Mouse (Mus musculus) hindbrain, embryonic 11.5 days (tissue): ENCODE data around the gene Clec16a. TPM values are rescaled to one million over a fixed set of nuclear protein-coding genes. Genes with fewer than 3 reads are reported as not detected.

ENCODE experiments used
- ATAC-seq: fragments of 200-750 bp; cut with Nextera tagmentation; 2 replicates; pipeline ENCODE4 v1.8.0; 2017; ENCODE audit warnings: mild to moderate bottlenecking, moderate TSS enrichment, moderate library complexity; ENCODE audit not compliant: low FRiP score
- DNase-seq: peaks from one replicate; pipeline ENCODE4 v3.0.0-alpha.2; 2015; ENCODE audit warnings: low spot score
- H3K27ac ChIP-seq: fragments of 300-500 bp; sonication (generic); 2 replicates; pipeline ENCODE4 v1.5.1; 2014; ENCODE audit warnings: mild to moderate bottlenecking, low read depth, low read length
- H3K27me3 ChIP-seq: fragments of 300-500 bp; sonication (generic); 2 replicates; pipeline ENCODE4 v1.6.1; 2014; ENCODE audit warnings: mild to moderate bottlenecking, low read length, moderate library complexity, mixed read lengths; ENCODE audit not compliant: control insufficient read depth, insufficient read depth
- H3K36me3 ChIP-seq: fragments of 300-500 bp; sonication (generic); 2 replicates; pipeline ENCODE4 v1.6.1; 2014; ENCODE audit warnings: mild to moderate bottlenecking, low read length, moderate library complexity, mixed read lengths; ENCODE audit not compliant: control insufficient read depth, insufficient read depth
- H3K4me1 ChIP-seq: fragments of 300-500 bp; sonication (generic); replicated peaks from 2 replicates; pipeline ENCODE4 v1.6.1; 2014; ENCODE audit warnings: low read length, mixed read lengths; ENCODE audit not compliant: control insufficient read depth, insufficient read depth
- H3K4me2 ChIP-seq: fragments of 300-500 bp; sonication (generic); replicated peaks from 2 replicates; pipeline ENCODE4 v1.6.1; 2014; ENCODE audit warnings: mild to moderate bottlenecking, low read depth, low read length
- H3K4me3 ChIP-seq: fragments of 300-500 bp; sonication (generic); 2 replicates; pipeline ENCODE4 v1.5.1; 2014; ENCODE audit warnings: low read depth, low read length
- H3K9ac ChIP-seq: fragments of 300-500 bp; sonication (generic); 2 replicates; pipeline ENCODE4 v1.6.1; 2014; ENCODE audit warnings: low read depth, low read length
- H3K9me3 ChIP-seq: fragments of 300-500 bp; sonication (generic); 2 replicates; pipeline ENCODE4 v1.6.1; 2016; ENCODE audit warnings: low read length; ENCODE audit not compliant: control insufficient read depth
- WGBS: fragments of 180-500 bp; shearing (Covaris S2); extraction: QIAGEN DNeasy Blood & Tissue Kit; methylation state at CpG from one replicate; pipeline ENCODE4 v1.1.7; 2014; 5-methylcytosine and 5-hydroxymethylcytosine counted together
- polyA plus RNA-seq: library from polyadenylated mRNA; unstranded; fragments of >200 nt; fragmentation: Nextera tagmentation; extraction: Ambion mirVana; gene quantifications from 2 replicates; pipeline ENCODE4 v1.2.1, GENCODE M21; 2014

Clec16a gene
- polyA plus RNA-seq, 1 experiment from 2014 or later: 55.7 TPM

DNA sequence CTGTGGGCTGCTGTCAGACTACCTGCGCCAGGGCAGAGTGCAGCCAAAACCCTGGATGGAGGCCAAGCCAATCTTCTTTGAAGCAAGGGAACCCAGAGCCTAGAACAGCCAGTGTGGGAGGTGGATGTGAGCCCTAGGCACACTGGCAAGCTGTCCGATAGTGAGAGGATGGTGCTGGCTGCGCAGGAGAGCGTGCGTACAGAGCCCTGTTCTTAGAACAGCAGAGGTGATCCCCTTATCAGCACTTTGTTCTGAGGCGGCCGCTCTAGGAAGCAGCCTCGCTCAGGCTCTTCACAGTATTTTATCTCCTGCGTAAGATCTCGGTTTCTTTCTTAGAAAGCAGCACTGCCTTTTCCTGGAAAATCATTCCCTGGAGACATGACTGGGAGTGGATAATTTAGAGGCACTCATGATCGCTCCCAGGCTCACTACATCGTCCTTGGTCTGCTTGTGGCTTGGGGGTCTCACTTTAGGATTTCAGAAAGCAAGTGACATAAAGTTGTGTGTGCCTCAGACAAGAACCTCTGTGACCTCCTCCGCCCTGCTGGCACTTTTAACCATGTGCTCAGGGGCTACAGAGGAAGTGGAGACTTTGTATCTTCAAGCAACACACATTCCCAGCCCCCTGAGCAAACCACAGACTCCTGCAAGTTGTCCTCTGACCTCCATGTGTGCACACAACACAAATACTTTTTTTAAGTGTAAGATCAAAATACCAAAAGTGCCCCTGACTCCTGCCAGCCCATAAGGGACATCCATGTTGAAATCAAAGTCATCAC is 94.2 kb downstream of the Clec16a start:
- H3K27ac ChIP-seq: no peak overlapping the region
- H3K9ac ChIP-seq: no peak overlapping the region
- DNase-seq (no peak), ATAC-seq (no peak)
- no peak overlapping the region for H3K4me2 ChIP-seq
- no peaks in the 10 kb centered on the region for H3K27me3 ChIP-seq
- H3K4me1 ChIP-seq: no peaks in the 10 kb centered on the region
- H3K4me3 ChIP-seq: no peak overlapping the region
- WGBS: 85% methylated on average over 13 of the region's 13 CpGs
- no peaks in the 10 kb centered on the region for H3K36me3 ChIP-seq
- no peaks in the 10 kb centered on the region for H3K9me3 ChIP-seq

DNA sequence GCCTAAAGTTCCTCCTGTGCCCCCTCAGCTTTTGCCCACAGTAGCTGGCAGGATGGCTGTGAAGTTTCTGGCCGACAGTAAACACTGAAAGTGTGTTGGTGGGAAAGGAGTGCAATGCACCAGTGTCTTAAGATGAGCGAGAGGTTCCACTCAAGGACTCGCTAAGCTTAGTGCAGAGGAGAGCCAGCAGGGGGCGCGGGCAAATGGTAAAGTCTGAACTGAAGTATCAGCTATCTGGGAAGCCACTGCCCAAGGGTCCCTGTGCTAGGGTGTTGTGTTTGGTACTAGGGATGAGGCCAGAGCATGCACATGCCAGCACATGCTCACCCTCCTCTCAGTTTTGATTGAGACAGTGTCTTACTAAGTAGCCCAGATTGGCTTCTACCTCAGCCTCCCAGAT is 94.9 kb downstream of the Clec16a start:
- H3K4me1 ChIP-seq: no peaks in the 10 kb centered on the region

GRCm38 (mm10) chr16:10641146-10641545 is 96.0 kb downstream of the Clec16a start:
- Histone ChIP-seq H3K36me3 (no peaks in the 10 kb centered on the region), H3K27ac (no peak overlapping the region), H3K4me1 (no peaks in the 10 kb centered on the region), H3K27me3 (no peaks in the 10 kb centered on the region), H3K9ac (no peak overlapping the region), H3K4me3 (no peak overlapping the region), H3K4me2 (no peak overlapping the region), H3K9me3 (no peaks in the 10 kb centered on the region)
- WGBS: 81% methylated on average over 1 of the region's 1 CpGs
- ATAC-seq (no peak), DNase-seq (no peak)

More for the DNA sequence above, 94.9 kb downstream of the Clec16a start:
- Histone ChIP-seq H3K4me3 (no peak overlapping the region), H3K27ac (no peak overlapping the region), H3K4me2 (no peak overlapping the region), H3K27me3 (no peaks in the 10 kb centered on the region), H3K9me3 (no peaks in the 10 kb centered on the region), H3K9ac (no peak overlapping the region), H3K36me3 (no peaks in the 10 kb centered on the region)
- peak; percentile 88 for DNase-seq
- 0 out of 2 replicates have a peak, but pooled peaks have one; percentile 38 for ATAC-seq
- 4% methylated on average over 5 of the region's 5 CpGs for WGBS

DNA sequence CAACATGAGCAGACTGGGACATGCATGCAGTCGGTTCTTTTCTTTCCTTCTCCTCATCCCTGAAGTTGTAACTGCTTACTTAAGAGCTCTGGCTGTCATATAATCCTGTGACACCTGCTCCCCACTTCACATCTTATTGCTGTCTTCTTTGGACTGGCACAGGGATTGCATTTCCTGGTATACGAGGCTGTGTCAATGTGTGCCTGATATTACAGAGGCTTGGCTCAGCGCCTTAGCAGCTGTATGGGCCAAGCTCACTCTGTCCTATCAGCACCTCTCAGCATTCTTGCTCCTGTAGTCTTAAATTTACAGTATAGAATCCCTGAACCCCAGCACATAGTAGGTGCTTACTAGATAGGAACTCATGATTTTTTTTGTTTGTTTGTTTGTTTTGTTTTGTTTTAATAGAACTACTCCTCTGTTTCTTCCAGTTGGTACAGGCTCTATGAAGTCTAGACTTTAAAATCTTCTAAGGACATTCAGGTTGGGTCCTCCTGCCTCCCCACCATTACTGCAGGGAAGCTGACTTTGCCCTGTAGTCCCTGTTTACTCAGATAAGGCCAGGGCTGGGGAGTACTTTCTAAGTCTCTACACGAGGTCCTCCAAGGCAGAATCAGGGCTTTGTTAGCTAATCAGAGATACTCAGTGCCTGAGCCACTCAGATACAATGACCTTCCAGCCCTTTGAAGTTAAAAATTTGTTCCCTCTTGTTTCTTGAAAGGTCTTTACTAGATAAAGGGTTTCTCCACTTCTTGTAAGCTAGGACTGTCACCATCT is 97.9 kb downstream of the Clec16a start:
- no peaks in the 10 kb centered on the region for H3K36me3 ChIP-seq
- H3K9ac ChIP-seq: no peak overlapping the region
- no peak overlapping the region for H3K4me2 ChIP-seq
- no peaks in the 10 kb centered on the region for H3K4me1 ChIP-seq
- H3K27me3 ChIP-seq: no peaks in the 10 kb centered on the region
- H3K27ac ChIP-seq: no peak overlapping the region
- DNase-seq: no peak
- WGBS: 60% methylated on average over 4 of the region's 4 CpGs
- ATAC-seq: no peak
- H3K4me3 ChIP-seq: no peak overlapping the region
- H3K9me3 ChIP-seq: no peaks in the 10 kb centered on the region

GRCm38 (mm10) chr16:10644238-10644637 is 99.1 kb downstream of the Clec16a start:
- ATAC-seq (no peak), DNase-seq (no peak)
- no peak overlapping the region for H3K27ac ChIP-seq
- no peaks in the 10 kb centered on the region for H3K4me1 ChIP-seq
- H3K9me3 ChIP-seq: no peaks in the 10 kb centered on the region
- H3K4me2 ChIP-seq: no peak overlapping the region
- no peaks in the 10 kb centered on the region for H3K36me3 ChIP-seq
- no peak overlapping the region for H3K9ac ChIP-seq
- H3K4me3 ChIP-seq: no peak overlapping the region
- no peaks in the 10 kb centered on the region for H3K27me3 ChIP-seq

DNA sequence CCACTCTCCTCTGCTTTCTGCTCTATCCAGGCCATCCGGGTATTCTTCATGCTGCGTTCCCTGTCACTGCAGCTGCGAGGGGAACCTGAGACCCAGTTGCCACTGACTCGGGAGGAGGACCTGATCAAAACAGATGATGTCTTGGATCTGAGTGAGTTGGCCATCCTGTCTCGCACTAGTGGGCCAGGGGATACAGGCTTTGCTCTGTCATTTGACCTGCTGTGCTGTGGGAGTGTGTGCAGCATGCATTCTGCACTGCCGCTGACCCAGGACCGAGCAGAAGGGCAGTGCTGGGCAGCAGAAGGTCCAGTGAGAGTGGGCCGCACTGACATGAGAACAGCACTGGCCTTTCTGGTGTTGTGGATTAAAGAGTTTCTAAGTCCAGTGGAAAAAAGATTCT is 99.6 kb downstream of the Clec16a start:
- H3K27ac ChIP-seq: no peak overlapping the region
- H3K4me1 ChIP-seq: no peaks in the 10 kb centered on the region
- ATAC-seq (no peak), DNase-seq (no peak)
- 84% methylated on average over 8 of the region's 8 CpGs for WGBS
- no peak overlapping the region for H3K4me3 ChIP-seq
- H3K36me3 ChIP-seq: no peaks in the 10 kb centered on the region
- H3K4me2 ChIP-seq: no peak overlapping the region
- no peaks in the 10 kb centered on the region for H3K27me3 ChIP-seq
- H3K9me3 ChIP-seq: no peaks in the 10 kb centered on the region
- H3K9ac ChIP-seq: no peak overlapping the region

GRCm38 (mm10) chr16:10651804-10652203 is 106.7 kb downstream of the Clec16a start:
- DNase-seq (no peak), ATAC-seq (no peak)
- no peaks in the 10 kb centered on the region for H3K4me1 ChIP-seq
- no peak overlapping the region for H3K9ac ChIP-seq
- no peak overlapping the region for H3K4me2 ChIP-seq
- no peak overlapping the region for H3K27ac ChIP-seq
- H3K27me3 ChIP-seq: no peaks in the 10 kb centered on the region
- no peaks in the 10 kb centered on the region for H3K36me3 ChIP-seq
- H3K9me3 ChIP-seq: no peaks in the 10 kb centered on the region
- H3K4me3 ChIP-seq: no peak overlapping the region

DNA sequence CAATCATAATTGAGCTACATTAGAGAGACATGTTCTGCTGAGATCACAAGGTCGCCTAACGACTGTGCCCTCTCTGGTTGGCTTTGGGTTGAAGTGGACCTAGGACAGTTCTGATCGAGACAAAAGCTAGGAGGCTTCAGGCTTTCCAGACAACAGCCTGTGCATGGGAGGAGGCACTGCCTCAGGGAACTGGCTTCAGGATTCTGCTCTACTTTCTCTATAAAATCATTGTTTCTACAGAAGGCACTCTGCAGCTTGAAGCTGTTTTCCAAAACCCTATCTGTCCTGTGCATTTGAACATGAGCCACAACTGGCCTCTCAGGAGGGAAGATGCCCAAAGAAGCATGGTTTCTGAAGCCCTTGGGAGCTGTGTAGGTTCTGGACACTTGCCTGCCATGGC is 107.8 kb downstream of the Clec16a start:
- WGBS: 79% methylated on average over 3 of the region's 3 CpGs
- H3K27me3 ChIP-seq: no peaks in the 10 kb centered on the region
- H3K4me1 ChIP-seq: no peaks in the 10 kb centered on the region
- H3K9me3 ChIP-seq: no peaks in the 10 kb centered on the region
- H3K4me2 ChIP-seq: no peak overlapping the region
- ATAC-seq: no peak
- no peaks in the 10 kb centered on the region for H3K36me3 ChIP-seq
- no peak overlapping the region for H3K4me3 ChIP-seq
- no peak overlapping the region for H3K27ac ChIP-seq
- H3K9ac ChIP-seq: no peak overlapping the region
- no peak for DNase-seq

- H3K27ac ChIP-seq: no peak overlapping the region
- no peaks in the 10 kb centered on the region for H3K27me3 ChIP-seq
- WGBS: 92% methylated on average over 3 of the region's 3 CpGs
- no peak for DNase-seq
- H3K9me3 ChIP-seq: no peaks in the 10 kb centered on the region
- no peak overlapping the region for H3K4me3 ChIP-seq
- H3K36me3 ChIP-seq: no peaks in the 10 kb centered on the region
- H3K9ac ChIP-seq: no peak overlapping the region
- no peak for ATAC-seq
- H3K4me1 ChIP-seq: no peaks in the 10 kb centered on the region
- H3K4me2 ChIP-seq: no peak overlapping the region
Measured at GRCm38 (mm10) chr16:10655236-10655635, 110.1 kb downstream of the Clec16a start.
